ENCODE assay signal across 8 mouse cellular contexts in the genomic region with DNA sequence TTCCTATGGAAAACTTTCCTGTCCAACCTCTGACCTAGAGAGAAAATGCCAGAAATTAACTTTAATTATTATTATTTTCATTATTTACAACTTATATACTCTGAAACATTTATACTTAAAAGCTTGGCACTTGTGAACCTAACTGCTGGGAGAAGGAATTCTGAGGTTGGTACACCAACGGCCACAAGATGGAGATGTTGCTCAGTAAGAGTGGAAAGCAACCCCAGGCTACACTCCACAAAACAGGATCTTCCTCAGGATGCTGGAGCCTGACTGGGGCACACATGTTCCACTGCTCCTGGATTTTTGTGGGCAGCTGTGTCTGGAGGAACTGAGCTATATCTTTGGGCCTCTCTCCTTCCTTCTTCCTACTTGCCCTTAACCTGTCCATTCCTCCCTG. TPM values are rescaled to one million over a fixed set of nuclear protein-coding genes. Genes with fewer than 3 reads are reported as not detected.
A peak's percentile ranks its signal among the peaks of the same experiment; 100 is the strongest.
DNase-seq lines count a peak whose midpoint lies in the region; ATAC-seq and TF ChIP-seq lines count a peak whose summit lies in the region.
"Had no signal": no experiment of that assay in that cellular context is flagged by ENCODE, and none has a peak within 500 bp of the region (broad histone marks: within the 10 kb centered on the region; RNA-seq: fewer than 3 reads in every experiment).

No protein-coding gene starts in this region.

- H3K9me3 ChIP-seq in kidney, embryonic 14.5 days (ENCODE audit: control insufficient read depth, low read length) = no peaks in the 10 kb centered on the region; the same call in 1 of the 2 replicates
- H3K9me3 ChIP-seq: limb, embryonic 15.5 days had no signal

- no peaks in the 10 kb centered on the region for H3K27me3 ChIP-seq in kidney, embryonic 14.5 days (ENCODE audit: control insufficient read depth, insufficient read depth, low read length)
- H3K27me3 ChIP-seq in Patski = no peaks in the 10 kb centered on the region
- H3K27me3 ChIP-seq: limb, embryonic 15.5 days had no signal

- H3K9ac ChIP-seq in kidney, embryonic 14.5 days (ENCODE audit: low read depth, low read length) = no peak overlapping the region
- H3K9ac ChIP-seq: limb, embryonic 15.5 days had no signal

- ATAC-seq in kidney, embryonic 14.5 days (ENCODE audit: low FRiP score, low TSS enrichment) = no peak
- peak; percentile 44 for ATAC-seq in Patski

- no peaks in the 10 kb centered on the region for H3K4me1 ChIP-seq in kidney, embryonic 14.5 days (ENCODE audit: control insufficient read depth, insufficient read depth, low read length)
- H3K4me1 ChIP-seq: limb, embryonic 15.5 days had no signal

- DNase-seq in kidney, adult 9 months = peak; percentile 32
- DNase-seq in Patski (ENCODE audit: low read depth, low spot score) = no peak
- peak; percentile 43 for DNase-seq in embryo, embryonic 9.5 days (ENCODE audit: extremely low spot score)
- peak; percentile 40 to 77 for DNase-seq in left cerebral cortex, postnatal 25 days (ENCODE audit: low spot score in 2 of 2)
- peak; percentile 64 to 69 for DNase-seq in right cerebral cortex, adult 2 months (ENCODE audit: low spot score in 2 of 2)
- DNase-seq in spleen, postnatal 10 days (ENCODE audit: low spot score in 2 of 2) = no peak

- H3K4me3 ChIP-seq in kidney, embryonic 14.5 days (ENCODE audit: low read length) = no peak overlapping the region
- H3K4me3 ChIP-seq: limb, embryonic 15.5 days had no signal

- H3K4me2 ChIP-seq in kidney, embryonic 14.5 days (replicated peaks; ENCODE audit: low read depth, low read length) = no peak overlapping the region
- H3K4me2 ChIP-seq: limb, embryonic 15.5 days had no signal

- in situ Hi-C loops in Patski (cut with MboI; ENCODE audit: low pct_unique_long_range_greater_than_20kb) = loop anchor here (5.0 kb wide), 1 partner anchor 450 kb away; no protein-coding TSS in a partner anchor

- peak; percentile 65 for TF ChIP-seq CTCF in Patski (IDR thresholded peaks at IDR 0.05)

- no peak overlapping the region for H3K27ac ChIP-seq in kidney, embryonic 14.5 days (ENCODE audit: low read depth, low read length)
- H3K27ac ChIP-seq: limb, embryonic 15.5 days had no signal

- POLR2A ChIA-PET in Patski (lab: Charles Lee) = interaction anchor here (0.6 kb wide), 1 partner anchor 23 kb away, joined by 5 read pairs; no protein-coding TSS in a partner anchor

- intact Hi-C loops in left cerebral cortex, postnatal 25 days (cut with DNase I) = loop anchor here (1.0 to 2.0 kb wide), 2 partner anchors 109 to 450 kb away; no protein-coding TSS in a partner anchor

- CTCF ChIA-PET in Patski (lab: Charles Lee) = interaction anchor here (0.8 to 1.5 kb wide), 5 partner anchors 9 to 450 kb away, joined by 3 to 6 read pairs (median 3); no protein-coding TSS in a partner anchor

- WGBS in kidney, embryonic 14.5 days = 21% methylated on average over 1 of the region's 1 CpGs

- H3K36me3 ChIP-seq in kidney, embryonic 14.5 days (ENCODE audit: control insufficient read depth, insufficient read depth, low read length) = peaks cover 13% of the 10 kb centered on the region; the same call in 1 of the 2 replicates

RNA-seq across cellular contexts. Expression of a gene that starts 21.8 kb away (rescaled TPM):
- polyA plus RNA-seq in kidney, embryonic 14.5 days (2014; fragmentation: Nextera tagmentation; extraction: Ambion mirVana) = 60.3 and 93.0 TPM in 2 replicates
- 119 TPM for polyA plus RNA-seq in Patski (2021)
- 10 to 100 TPM; 76.1 to 79.3 TPM for total RNA-seq in left cerebral cortex, postnatal 25 days (2021)

RNA-seq across cellular contexts. Expression of a gene that starts 21.9 kb away (rescaled TPM):
- 14.8 and 23.4 TPM in 2 replicates for polyA plus RNA-seq in kidney, embryonic 14.5 days (2014; fragmentation: Nextera tagmentation; extraction: Ambion mirVana)
- 13.5 TPM for polyA plus RNA-seq in Patski (2021)
- 10 to 100 TPM; 45.0 to 48.4 TPM for total RNA-seq in left cerebral cortex, postnatal 25 days (2021)

Comparison
In these comparisons a context has a peak if more than half of its experiments do, and no peak if none do; other contexts are left out.
1. DNase-seq: peak in kidney, adult 9 months (single experiment), embryo, embryonic 9.5 days (single experiment), left cerebral cortex, postnatal 25 days (2 of 2) and right cerebral cortex, adult 2 months (2 of 2); none in Patski (single experiment) and spleen, postnatal 10 days (0 of 2).